Mouse (Mus musculus) kidney, adult 2 months (tissue): Measurements from ENCODE around the gene Tra2a. TPM values are rescaled to one million over a fixed set of nuclear protein-coding genes. Genes with fewer than 3 reads are reported as not detected.

Experiments used
- DNase-seq: peaks from one replicate; pipeline ENCODE4 v3.0.0; 2021
- H3K27ac ChIP-seq: fragments of 200-500 bp; 2 replicates; pipeline ENCODE4 v1.5.1; 2012; ENCODE audit warnings: low read depth, low read length, control low read depth, inconsistent platforms; ENCODE audit not compliant: insufficient read depth
- H3K27me3 ChIP-seq: fragments of 200-500 bp; replicated peaks from 2 replicates; pipeline ENCODE4 v1.6.1; 2012; ENCODE audit warnings: mild to moderate bottlenecking, moderate library complexity, low read length, inconsistent platforms; ENCODE audit not compliant: control insufficient read depth, insufficient read depth
- H3K36me3 ChIP-seq: fragments of 200-500 bp; 2 replicates; pipeline ENCODE4 v1.6.1; 2012; ENCODE audit warnings: mild to moderate bottlenecking, moderate library complexity, low read length, inconsistent platforms; ENCODE audit not compliant: control insufficient read depth, insufficient read depth
- H3K4me1 ChIP-seq: fragments of 200-500 bp; 2 replicates; pipeline ENCODE4 v1.6.1; 2011; ENCODE audit warnings: low read length; ENCODE audit not compliant: control insufficient read depth, insufficient read depth
- H3K4me3 ChIP-seq: fragments of 200-500 bp; 2 replicates; pipeline ENCODE4 v1.5.1; 2011; ENCODE audit warnings: mild to moderate bottlenecking, low read depth, low read length, control low read depth; ENCODE audit not compliant: insufficient read depth
- CTCF ChIP-seq: fragments of 200-500 bp; conservative IDR thresholded peaks from 2 replicates; pipeline ENCODE4 v1.5.1; 2011; ENCODE audit warnings: low read depth, mild to moderate bottlenecking, control low read depth, low read length, moderate library complexity, mixed read lengths; ENCODE audit not compliant: insufficient read depth, insufficient read length
- POLR2A ChIP-seq: fragments of 200-500 bp; IDR thresholded peaks from one replicate; pipeline ENCODE4 v1.6.1; 2011; ENCODE audit warnings: low read depth, low read length, control low read depth
- WGBS: fragments of 180-500 bp; shearing (Covaris S2); methylation state at CpG from one replicate; pipeline ENCODE4 v1.1.7; 2018; 5-methylcytosine and 5-hydroxymethylcytosine counted together
- polyA plus RNA-seq: library from polyadenylated mRNA; depleted of rRNA; stranded (reverse); fragments of >200 nt; gene quantifications from 2 replicates; pipeline ENCODE4 v1.2.3, GENCODE M21; 2012; rRNA removed

The Tra2a gene
- polyA plus RNA-seq: 18.4 and 22.7 TPM in 2 replicates

- H3K4me1 ChIP-seq: peaks cover 3% of the 10 kb centered on the region; the same call in 1 of the 2 replicates
- no peaks in the 10 kb centered on the region for H3K36me3 ChIP-seq
- H3K4me3 ChIP-seq: peak within 1 kb of the TSS; percentile 82
- WGBS: under 1% methylated on average over 39 of the region's 39 CpGs
- peak; percentile 98 for DNase-seq
- TF ChIP-seq POLR2A (peak; percentile 94), CTCF (no peak)
- peak within 1 kb of the TSS; percentile 91 for H3K27ac ChIP-seq
- H3K27me3 ChIP-seq: no peaks in the 10 kb centered on the region
These were observed at the start of gene Tra2a for GRCm38 (mm10) chr6:49263847-49264243. Gene Tra2a (minus strand): TSS chr6:49264033.

- Histone ChIP-seq H3K4me1 (no peaks in the 10 kb centered on the region), H3K36me3 (no peaks in the 10 kb centered on the region), H3K4me3 (no peak overlapping the region), H3K27ac (no peak overlapping the region), H3K27me3 (no peaks in the 10 kb centered on the region)
- TF ChIP-seq POLR2A (no peak), CTCF (no peak)
- DNase-seq: no peak
These were observed 34.5 kb upstream of the Tra2a start for GRCm38 (mm10) chr6:49298286-49298685.

GRCm38 (mm10) chr6:49282122-49282521 lies 18.3 kb upstream of the Tra2a start:
- Histone ChIP-seq H3K4me3 (no peak overlapping the region), H3K36me3 (no peaks in the 10 kb centered on the region), H3K27ac (no peak overlapping the region), H3K27me3 (no peaks in the 10 kb centered on the region), H3K4me1 (no peaks in the 10 kb centered on the region; the same call in 1 of the 2 replicates)
- TF ChIP-seq CTCF (no peak), POLR2A (no peak)
- peak; percentile 82 for DNase-seq
- 33% methylated on average over 1 of the region's 1 CpGs for WGBS

- Histone ChIP-seq H3K27ac (no peak overlapping the region), H3K4me3 (no peak overlapping the region), H3K4me1 (no peaks in the 10 kb centered on the region; the same call in 1 of the 2 replicates), H3K36me3 (no peaks in the 10 kb centered on the region), H3K27me3 (no peaks in the 10 kb centered on the region)
- no peak for TF ChIP-seq POLR2A
- no peak for TF ChIP-seq CTCF
- 50% methylated on average over 1 of the region's 1 CpGs for WGBS
- DNase-seq: no peak
These were observed 17.1 kb upstream of the Tra2a start for GRCm38 (mm10) chr6:49280942-49281341.

GRCm38 (mm10) chr6:49275296-49275695 lies 11.5 kb upstream of the Tra2a start:
- Histone ChIP-seq H3K4me3 (no peak overlapping the region), H3K4me1 (no peaks in the 10 kb centered on the region), H3K27me3 (no peaks in the 10 kb centered on the region), H3K36me3 (no peaks in the 10 kb centered on the region), H3K27ac (no peak overlapping the region)
- DNase-seq: no peak
- TF ChIP-seq CTCF (no peak), POLR2A (no peak)
- 71% methylated on average over 7 of the region's 7 CpGs for WGBS

GRCm38 (mm10) chr6:49274416-49275091 lies 10.7 kb upstream of the Tra2a start:
- H3K4me3 ChIP-seq: no peak overlapping the region
- TF ChIP-seq POLR2A (no peak), CTCF (no peak)
- WGBS: 65% methylated on average over 9 of the region's 9 CpGs
- no peak overlapping the region for H3K27ac ChIP-seq
- no peaks in the 10 kb centered on the region for H3K27me3 ChIP-seq
- no peaks in the 10 kb centered on the region for H3K4me1 ChIP-seq
- no peaks in the 10 kb centered on the region for H3K36me3 ChIP-seq
- DNase-seq: no peak

- Histone ChIP-seq H3K27ac (no peak overlapping the region), H3K27me3 (no peaks in the 10 kb centered on the region), H3K36me3 (no peaks in the 10 kb centered on the region), H3K4me3 (no peak overlapping the region), H3K4me1 (no peaks in the 10 kb centered on the region)
- WGBS: 57% methylated on average over 4 of the region's 4 CpGs
- TF ChIP-seq CTCF (no peak), POLR2A (no peak)
- DNase-seq: no peak
These were observed 10.1 kb upstream of the Tra2a start for GRCm38 (mm10) chr6:49273934-49274333.

GRCm38 (mm10) chr6:49272863-49273262 lies 9.0 kb upstream of the Tra2a start:
- Histone ChIP-seq H3K36me3 (no peaks in the 10 kb centered on the region), H3K4me1 (no peaks in the 10 kb centered on the region), H3K4me3 (no peak overlapping the region), H3K27me3 (no peaks in the 10 kb centered on the region), H3K27ac (no peak overlapping the region)
- TF ChIP-seq CTCF (no peak), POLR2A (no peak)
- no peak for DNase-seq
- 88% methylated on average over 2 of the region's 2 CpGs for WGBS
